Mouse (Mus musculus): ENCODE measurements around the gene Guca1a.
"Not testable (repeated sequence)": the region's sequence is repeated elsewhere in the genome, so short reads cannot be mapped to it uniquely, and the experiment has no call there.

Gene Guca1a

GRCm38 (mm10) chr17:47400451-47400850 lies at the start of gene Guca1a:
TSS of gene Guca1a (minus strand) at chr17:47400584.
- no peak for DNase-seq (ENCODE audit: low read depth)

GRCm38 (mm10) chr17:47449432-47449831 lies 49.0 kb upstream of the Guca1a start:
- DNase-seq (ENCODE audit: low read depth): no peak

GRCm38 (mm10) chr17:47448523-47449372 lies 48.4 kb upstream of the Guca1a start:
- DNase-seq (ENCODE audit: low read depth): no peak

GRCm38 (mm10) chr17:47446561-47446960 lies 46.2 kb upstream of the Guca1a start:
- DNase-seq (ENCODE audit: low read depth): no peak

DNA sequence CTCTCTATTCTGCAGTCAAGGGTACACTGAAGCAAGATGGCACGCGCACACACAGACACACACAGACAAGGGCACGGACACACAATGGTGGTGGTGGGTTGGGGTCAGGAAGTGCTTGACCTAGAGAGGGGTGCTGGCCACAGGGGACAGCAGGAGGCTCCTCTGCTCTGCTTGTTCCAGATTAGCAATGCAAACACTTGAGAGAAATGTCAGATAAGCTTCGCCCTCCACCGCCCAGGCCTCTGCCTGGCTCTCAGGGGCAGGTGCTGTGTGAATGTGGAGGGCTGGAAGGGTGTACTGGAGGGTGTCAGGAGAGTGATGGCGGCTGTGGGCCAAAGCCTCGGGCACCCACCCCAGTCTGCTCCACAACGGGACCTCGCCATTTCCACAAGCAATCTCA lies 45.6 kb upstream of the Guca1a start:
- no peak for DNase-seq (ENCODE audit: low read depth)

DNA sequence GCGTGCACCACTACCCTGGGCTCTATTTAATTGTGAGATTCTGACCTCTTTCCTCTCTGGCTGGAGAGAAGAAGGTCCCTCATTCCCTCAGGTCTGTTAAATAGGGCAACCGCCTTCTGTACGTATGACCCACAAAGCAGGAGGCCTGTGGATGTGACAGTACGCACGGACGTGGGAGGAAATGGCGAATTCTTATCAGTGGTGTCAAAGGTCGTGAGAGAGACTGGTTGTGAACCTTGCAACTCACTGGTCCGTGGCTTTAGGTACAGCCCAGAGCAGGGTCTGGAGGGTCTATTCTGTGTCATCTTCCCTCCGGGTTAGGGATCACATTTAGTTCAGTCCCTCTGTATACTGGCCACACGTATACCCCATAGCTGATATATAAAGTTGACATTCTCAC lies 45.1 kb upstream of the Guca1a start:
- no peak for DNase-seq (ENCODE audit: low read depth)

DNA sequence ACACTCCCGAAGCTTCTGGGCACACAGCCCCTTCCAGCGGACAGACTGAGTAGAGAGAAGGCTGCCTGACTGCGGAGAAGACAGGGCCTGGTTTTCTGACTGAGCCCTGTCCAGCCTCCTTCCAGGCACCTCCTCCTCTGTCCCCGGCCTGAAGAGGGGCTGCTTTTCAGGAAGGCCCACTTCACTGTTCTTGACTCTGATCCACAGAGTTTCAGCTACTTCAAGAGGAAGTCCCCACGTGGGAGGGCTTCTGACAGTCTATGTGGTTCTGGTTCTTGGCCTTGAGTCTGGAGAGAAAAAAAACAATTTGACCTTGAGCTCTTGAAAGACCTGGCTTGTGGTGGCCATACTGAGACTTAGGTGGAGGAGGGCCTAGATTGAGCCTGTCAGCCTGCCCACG lies 43.7 kb upstream of the Guca1a start:
- DNase-seq (ENCODE audit: low read depth): no peak

DNA sequence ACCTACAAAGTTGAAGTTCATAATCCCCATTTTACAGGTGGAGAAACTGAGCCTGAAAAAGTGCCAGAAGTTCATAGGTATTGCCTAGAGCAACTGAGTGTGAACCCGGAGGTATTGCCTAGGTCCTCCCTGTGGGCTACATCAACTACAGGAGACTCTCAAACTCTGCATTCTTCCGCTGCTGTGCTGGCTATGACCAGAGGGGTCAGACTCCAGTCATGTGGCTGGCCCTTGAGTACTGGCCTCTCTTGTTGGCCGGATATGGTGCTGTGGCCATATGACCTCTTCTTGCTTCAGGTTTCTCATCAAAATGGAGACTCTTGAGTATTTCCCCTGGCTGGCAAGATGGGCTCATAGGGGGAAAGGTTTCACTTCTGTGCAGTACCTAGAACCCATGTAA lies 41.9 kb upstream of the Guca1a start:
- no peak for DNase-seq (ENCODE audit: low read depth)

DNA sequence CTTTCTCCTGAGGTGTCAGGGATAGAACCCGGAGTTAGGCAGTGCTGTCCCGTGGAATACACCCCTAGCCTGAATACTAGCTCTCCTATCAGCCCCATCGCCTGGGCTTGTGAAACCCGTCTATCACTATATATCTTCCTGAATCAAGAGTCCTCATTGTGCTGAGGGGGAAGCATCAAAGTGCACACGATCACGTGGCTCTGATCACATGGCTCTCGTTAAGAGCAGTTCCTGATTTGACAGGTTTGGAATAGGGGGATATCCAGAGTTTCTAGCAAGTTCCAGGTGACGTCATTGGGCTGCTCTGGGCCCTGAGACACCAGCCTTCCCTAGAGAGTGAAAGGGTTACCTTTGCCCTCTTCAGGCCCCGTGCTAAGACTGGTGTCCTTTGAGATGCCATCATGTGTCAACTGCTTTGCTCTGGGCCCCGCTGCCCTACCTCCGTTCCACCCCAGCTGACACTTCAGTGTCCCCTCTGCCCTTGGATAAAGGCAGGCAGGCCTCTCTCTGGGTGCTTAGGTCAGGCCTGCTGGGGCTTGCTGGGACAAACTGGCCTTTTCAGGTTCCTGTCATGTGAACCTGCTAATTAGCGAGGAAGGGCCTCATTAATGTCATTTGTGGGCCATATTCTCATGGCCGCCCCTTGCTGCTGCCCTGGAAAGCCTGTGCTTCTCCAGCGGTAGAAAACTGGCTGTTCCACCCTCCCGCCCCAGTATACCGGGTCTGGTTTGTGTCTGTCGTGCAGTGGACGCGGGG lies 41.1 kb upstream of the Guca1a start:
- DNase-seq (ENCODE audit: low read depth): no peak

GRCm38 (mm10) chr17:47440359-47440890 lies 40.0 kb upstream of the Guca1a start:
- DNase-seq (ENCODE audit: low read depth): no peak

DNA sequence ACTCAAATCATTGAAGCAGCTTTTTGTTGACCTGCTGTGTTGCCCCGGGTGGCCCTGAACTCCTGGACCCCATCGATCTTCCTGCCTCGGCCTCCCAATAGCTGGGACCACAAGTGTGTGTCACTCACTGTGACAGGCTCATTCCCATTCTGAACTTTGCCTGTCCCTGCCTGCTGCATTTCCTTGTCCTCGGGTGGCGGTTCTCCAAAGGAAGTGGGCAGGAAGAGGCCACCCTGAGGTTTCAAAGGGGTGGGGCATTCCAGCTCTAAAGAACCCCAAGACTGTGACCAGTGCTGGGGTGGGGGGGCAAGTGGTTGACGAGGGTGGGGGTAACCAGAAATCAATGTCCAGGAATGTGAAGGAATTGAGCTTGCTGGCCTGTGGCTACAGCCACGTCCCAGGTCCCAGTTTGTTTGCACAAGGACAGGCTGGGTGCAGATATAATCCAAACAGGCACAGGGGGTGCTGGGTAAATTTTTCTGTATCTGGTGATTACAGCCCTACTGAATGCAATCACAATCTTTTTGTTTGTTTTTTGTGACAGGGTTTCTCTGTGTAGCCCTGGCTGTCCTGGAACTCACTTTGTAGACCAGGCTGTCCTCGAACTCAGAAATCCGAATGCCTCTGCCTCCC lies 39.1 kb upstream of the Guca1a start:
- DNase-seq (ENCODE audit: low read depth): no peak

GRCm38 (mm10) chr17:47438611-47439010 lies 38.2 kb upstream of the Guca1a start:
- DNase-seq (ENCODE audit: low read depth): no peak

- peak; percentile 47 for DNase-seq (ENCODE audit: low read depth)
Observed at GRCm38 (mm10) chr17:47436907-47437547, 36.6 kb upstream of the Guca1a start, which contains the start of gene 1700001C19Rik. TSS of gene 1700001C19Rik (minus strand) at chr17:47437376.

- no peak for DNase-seq (ENCODE audit: low read depth)
Observed at GRCm38 (mm10) chr17:47436156-47436906, 35.9 kb upstream of the Guca1a start, which contains the start of gene AI661453. TSS of gene AI661453 (plus strand) at chr17:47436615.

- DNase-seq (ENCODE audit: low read depth): no peak
Observed at GRCm38 (mm10) chr17:47430815-47431214, 30.4 kb upstream of the Guca1a start.

DNA sequence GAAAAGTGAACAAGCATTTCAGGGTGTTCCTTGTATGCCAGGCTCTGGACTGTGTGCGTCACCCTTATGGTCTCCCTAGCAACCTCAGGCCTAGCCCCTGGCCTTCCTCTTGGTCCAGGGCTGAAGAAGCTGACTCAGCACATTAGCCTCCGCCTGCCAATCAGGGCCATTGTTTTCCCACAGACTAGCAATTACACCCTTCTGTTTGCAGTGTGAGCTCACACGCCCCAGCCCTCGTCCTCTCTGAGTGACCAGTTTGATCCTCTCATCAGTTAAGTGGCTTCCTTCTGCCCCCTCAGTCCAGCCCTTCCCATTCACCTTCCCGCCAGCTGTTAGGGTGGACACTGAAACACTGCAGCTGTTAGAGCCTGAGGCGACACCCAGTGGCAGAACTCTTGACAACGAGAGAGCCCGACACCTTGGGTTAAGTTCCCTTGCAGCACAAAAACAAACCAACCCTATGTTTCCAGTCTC lies 28.5 kb upstream of the Guca1a start:
- DNase-seq (ENCODE audit: low read depth): no peak

GRCm38 (mm10) chr17:47427316-47427715 lies 26.9 kb upstream of the Guca1a start:
- no peak for DNase-seq (ENCODE audit: low read depth)

- DNase-seq (ENCODE audit: low read depth): no peak
Observed at GRCm38 (mm10) chr17:47424186-47424585, 23.8 kb upstream of the Guca1a start.

GRCm38 (mm10) chr17:47422616-47423015 lies 22.2 kb upstream of the Guca1a start:
- not testable (repeated sequence) for DNase-seq (ENCODE audit: low read depth)

DNA sequence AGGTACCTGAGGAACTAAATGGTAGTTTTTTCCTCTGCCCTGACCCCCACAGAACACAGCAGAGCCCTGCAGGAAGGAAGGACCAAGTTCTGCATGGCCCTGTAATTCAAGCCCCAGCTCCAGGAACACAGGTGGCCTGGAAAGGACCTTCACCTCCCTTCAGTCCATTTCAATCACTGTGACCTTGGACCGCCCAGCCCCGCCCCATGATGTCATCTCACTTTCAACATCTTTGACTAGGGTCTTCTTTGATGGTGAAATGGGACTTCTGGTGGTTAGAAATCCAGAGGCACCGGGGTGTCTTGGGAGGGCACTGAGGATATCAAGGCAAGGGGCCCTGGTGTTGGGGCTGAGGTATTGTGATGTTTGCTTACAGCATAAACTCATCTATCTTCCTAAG lies 21.2 kb upstream of the Guca1a start:
- DNase-seq (ENCODE audit: low read depth): no peak

GRCm38 (mm10) chr17:47420195-47420594 lies 19.8 kb upstream of the Guca1a start:
- DNase-seq (ENCODE audit: low read depth): no peak
